Mouse (Mus musculus): ENCODE results near the gene Rab44. TPM values are rescaled to one million over a fixed set of nuclear protein-coding genes. Genes with fewer than 3 reads are reported as not detected.

Gene Rab44
- polyA plus RNA-seq, 1 experiment, result 0.45 TPM

DNA sequence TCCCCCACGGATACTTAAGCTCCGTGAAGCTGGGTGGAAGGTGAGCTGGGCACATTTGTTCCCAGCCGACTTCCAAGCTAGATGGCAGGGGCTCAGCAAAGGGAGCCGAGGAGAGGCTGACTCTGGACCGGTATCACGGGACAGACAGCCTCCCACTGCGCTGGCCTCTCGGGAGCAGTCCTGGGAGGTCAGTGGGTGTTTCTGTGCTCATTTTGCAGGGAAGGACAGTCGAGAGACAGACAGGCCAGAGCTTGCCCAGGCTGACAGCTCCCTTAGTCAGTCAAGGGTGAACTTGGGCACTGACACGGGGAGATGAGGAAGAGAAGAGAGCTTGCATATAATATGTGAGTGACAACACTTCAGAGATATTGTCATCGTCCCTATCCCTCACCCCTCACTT, 69.2 kb downstream of the Rab44 start:
- 68% methylated on average over 11 of the region's 11 CpGs for WGBS

DNA sequence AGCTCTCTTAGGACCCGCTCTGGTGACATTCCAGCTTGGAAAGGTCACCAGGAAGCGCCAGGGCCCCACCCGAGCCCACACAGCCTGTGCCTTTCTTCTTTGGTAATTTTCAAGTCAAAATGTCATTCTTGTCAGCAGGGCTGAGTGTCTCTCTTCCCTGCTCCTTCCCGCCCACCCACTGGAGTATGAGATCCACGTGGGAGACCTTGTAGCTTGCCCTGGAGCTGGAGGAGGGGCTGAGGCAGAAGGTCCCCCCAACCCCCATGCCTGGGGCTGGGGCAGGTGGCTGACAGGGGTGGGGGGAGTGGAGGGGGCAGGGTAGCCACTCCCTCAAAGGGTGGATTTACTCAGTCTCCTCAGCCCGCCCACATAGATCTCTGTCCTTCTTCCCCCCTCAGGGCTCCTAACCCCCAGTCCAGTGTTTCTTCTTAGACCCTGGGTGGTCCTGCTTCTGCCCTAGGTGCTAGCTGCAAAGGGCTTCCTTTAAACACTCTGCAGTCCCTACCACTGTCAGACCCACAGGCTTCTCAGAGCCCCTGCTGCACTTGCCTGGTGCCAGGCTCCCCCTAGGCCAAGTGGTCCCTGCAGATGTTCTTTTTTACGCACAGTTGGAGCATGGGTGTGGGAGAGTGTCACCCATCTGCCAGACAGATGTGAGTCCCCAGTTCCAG, 71.6 kb downstream of the Rab44 start:
- WGBS, result 70% methylated on average over 7 of the region's 7 CpGs
- no peak for DNase-seq (ENCODE audit: low read depth, low spot score)

More for the DNA sequence above, 69.2 kb downstream of the Rab44 start:
- DNase-seq (ENCODE audit: low read depth, low spot score), result no peak

DNA sequence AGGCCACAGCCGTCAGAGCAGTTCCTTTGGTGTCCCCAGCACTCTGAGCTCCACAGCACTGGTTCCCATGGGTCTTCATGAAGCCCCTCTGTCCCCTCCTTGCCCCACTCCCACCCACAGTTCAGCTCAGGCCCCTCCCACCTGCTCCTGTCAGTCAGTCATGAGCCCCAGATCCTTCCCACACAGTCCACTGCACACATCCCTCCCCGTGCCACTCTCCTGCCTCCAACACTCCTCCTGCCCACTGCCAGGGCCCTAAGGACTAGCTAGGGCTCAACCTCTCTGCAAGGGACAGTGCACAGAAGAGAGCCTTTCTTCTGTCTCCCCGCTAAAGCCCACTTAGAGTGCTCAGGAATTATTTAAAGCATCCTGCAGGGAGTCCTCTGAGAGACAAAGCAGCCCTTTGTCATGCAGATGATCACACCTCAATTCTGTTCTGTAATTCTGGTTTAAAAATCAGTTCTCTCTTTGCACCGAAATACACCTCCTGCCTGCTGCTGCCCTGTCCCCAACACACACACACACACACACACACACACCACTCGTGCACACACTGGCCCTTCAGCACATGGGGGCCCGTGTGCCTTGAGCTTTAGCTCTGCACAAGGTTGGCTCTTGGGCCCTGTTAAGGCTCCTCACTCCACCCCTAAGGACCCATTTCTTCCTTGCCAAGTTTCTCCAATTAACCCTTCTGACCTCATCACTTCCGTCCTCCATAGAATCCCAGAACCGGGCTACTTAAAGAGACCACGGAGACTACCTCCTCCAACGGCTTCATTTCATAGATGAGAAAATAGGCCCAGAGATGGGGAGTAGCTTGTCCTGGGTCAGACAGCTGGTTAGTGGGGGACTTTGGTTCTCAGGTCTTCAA, 73.3 kb downstream of the Rab44 start:
- WGBS, result 65% methylated on average over 10 of the region's 10 CpGs

DNA sequence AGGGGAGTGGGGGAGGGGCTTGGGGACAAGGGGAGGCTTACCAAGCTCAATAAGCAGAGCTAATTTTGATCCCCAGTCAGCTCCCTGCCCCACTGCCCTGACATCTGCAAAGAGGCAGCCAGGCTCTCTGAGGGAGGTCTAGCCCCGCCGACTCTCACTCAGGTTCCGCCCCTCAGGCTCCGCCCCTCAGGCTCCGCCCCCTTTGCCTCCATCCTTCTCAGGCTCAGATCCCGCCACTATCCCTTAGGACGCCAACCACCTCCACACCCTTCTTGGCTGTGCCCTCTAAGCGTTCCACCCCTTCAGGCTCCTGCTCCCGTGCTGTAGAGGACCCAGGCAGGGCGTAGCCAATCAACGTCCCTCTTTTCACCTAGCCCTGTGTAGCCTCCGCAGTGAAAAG, 75.0 kb downstream of the Rab44 start:
- no peak for DNase-seq (ENCODE audit: low read depth, low spot score)
- 14% methylated on average over 12 of the region's 12 CpGs for WGBS

More for the DNA sequence above, 73.3 kb downstream of the Rab44 start:
- no peak for DNase-seq (ENCODE audit: low read depth, low spot score)

DNA sequence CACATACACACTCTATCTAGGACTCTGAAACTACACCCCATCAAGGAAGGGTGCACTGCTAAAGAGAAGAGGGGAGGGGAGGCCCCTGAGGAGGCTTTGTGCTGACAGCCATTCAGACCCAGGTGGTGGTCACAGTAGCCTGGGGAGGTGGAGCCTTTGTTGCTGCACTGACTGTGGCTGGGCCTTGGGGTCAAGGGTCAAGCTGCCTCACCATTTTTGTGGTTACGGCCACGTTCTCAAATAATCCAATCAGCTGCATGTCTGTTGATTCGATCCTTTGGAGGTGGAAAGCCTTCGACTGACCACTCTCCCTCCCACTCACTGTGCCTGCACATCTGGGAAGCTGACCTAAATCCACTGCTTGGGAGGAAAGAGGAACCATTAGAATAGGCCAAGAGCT, 81.6 kb downstream of the Rab44 start:
- DNase-seq (ENCODE audit: low read depth, low spot score), result no peak
- 62% methylated on average over 4 of the region's 4 CpGs for WGBS

Other genes starting within 250 kb of the Rab44 start
- gene 4930539E08Rik, start 198.8 kb upstream of the Rab44 start, polyA plus RNA-seq (2012; rRNA removed), result 31.1 and 47.3 TPM in 2 replicates
- gene Pxt1, start 170.3 kb upstream of the Rab44 start, polyA plus RNA-seq (2012; rRNA removed), result 0.11 and 0.14 TPM in 2 replicates
- 17.6 and 22.5 TPM in 2 replicates for gene Kctd20, start 162.2 kb upstream of the Rab44 start, polyA plus RNA-seq (2012; rRNA removed)
- 64.2 and 84.2 TPM in 2 replicates for gene Stk38, start 106.2 kb upstream of the Rab44 start, polyA plus RNA-seq (2012; rRNA removed)
- gene Srsf3, start 81.5 kb upstream of the Rab44 start, polyA plus RNA-seq (2012; rRNA removed), result 65.1 and 112 TPM in 2 replicates
- gene Cdkn1a, start 23.2 kb upstream of the Rab44 start, polyA plus RNA-seq (2012; rRNA removed), result 197 and 230 TPM in 2 replicates
- 1.1 and 1.7 TPM in 2 replicates for gene Cpne5, start 124.0 kb downstream of the Rab44 start, polyA plus RNA-seq (2012; rRNA removed)
- gene Ppil1, start 150.0 kb downstream of the Rab44 start, polyA plus RNA-seq (2012; rRNA removed), result 37.7 and 40.0 TPM in 2 replicates
- gene BC004004, start 154.6 kb downstream of the Rab44 start, polyA plus RNA-seq (2012; rRNA removed), result 75.5 and 82.4 TPM in 2 replicates
- gene Pi16, start 203.5 kb downstream of the Rab44 start, polyA plus RNA-seq (2012; rRNA removed), result 1.4 and 1.5 TPM in 2 replicates
- gene Mtch1, start 233.8 kb downstream of the Rab44 start, polyA plus RNA-seq (2012; rRNA removed), result 254 and 263 TPM in 2 replicates
- 16.6 and 25.9 TPM in 2 replicates for gene Fgd2, start 246.8 kb downstream of the Rab44 start, polyA plus RNA-seq (2012; rRNA removed)

Measured in large intestine, adult 2 months (tissue).